Mouse (Mus musculus): ENCODE results near the gene Ciao2a.

The Ciao2a gene

DNA sequence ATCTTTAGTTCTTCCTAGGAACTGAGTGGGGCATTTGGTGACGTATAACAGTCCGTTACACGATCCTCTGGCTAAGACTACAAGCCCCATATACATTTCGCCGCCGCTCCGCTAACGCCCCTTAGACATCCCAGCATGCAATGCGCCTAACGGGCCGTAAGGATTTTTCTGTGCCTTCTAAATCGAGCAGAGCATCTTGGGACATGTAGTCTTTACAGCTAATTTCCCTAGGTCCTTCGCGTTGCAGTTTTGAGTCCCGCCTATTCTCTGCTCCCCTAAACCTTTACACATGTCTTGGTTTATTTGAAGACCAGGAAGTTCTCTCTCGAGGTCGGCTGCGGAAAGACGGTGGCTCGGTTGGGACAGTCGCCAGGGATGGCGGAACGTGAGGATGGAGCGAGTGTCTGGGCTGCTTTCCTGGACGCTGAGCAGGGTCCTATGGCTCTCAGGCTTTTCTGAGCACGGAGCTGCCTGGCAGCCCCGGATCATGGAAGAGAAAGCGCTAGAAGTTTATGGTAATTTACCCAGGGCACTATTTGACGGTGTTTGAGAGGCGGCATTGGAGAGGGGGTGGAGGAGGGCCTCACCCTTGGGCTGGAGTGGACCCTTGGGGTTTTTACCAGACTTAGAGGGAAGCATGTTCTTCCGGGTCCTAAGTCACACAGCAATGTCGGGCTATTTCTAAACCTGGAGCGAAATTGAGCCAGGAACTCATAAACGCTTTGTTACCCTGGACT, at the start of gene Ciao2a, which contains the start of gene Snx1:
TSS of gene Ciao2a (plus strand) at position 156 of the 737 bp plus-strand sequence.
TSS of gene Snx1 (minus strand) at position 132 of the 737 bp plus-strand sequence.
- peak; percentile 98 for DNase-seq (ENCODE audit: low read depth)

DNA sequence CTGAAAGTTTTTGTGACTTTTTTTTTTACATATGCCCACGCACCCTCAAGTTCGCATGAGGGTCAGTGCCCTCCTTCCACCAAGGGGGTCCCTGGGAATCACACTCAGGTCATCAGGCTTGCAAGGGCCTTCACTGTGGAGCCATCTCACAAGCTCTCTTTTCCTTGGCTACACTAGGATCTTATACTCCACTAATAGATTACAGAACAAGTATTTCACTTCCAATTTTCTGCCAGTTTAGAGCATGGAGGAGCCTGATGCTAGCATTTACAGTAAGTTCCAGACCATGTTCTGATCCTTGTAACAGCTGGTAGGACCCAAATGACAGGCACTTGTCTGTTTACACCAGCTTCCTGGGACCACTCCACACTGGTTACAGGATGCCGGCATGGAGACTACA, 48.3 kb upstream of the Ciao2a start:
- no peak for DNase-seq (ENCODE audit: low read depth)

DNA sequence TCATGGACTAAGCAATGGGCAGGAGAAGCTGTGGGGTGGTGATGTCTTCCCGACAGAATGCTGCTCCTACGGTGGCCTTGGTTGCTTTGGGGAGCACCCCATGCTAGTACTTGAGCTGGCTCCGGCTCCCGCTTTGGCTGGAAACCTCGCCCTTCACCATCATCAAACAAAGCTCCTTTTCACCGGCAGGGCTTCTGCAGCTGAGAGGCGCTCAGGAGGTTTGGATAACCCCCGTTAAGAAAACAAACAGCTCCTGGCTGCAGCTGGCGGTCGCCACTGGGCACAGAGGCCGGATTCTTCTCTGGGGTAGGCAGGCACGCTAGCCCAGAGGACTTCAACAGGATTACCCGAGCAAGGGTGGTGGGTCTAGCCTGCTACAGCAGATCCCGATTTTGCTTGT, 47.9 kb upstream of the Ciao2a start:
- no peak for DNase-seq (ENCODE audit: low read depth)

DNA sequence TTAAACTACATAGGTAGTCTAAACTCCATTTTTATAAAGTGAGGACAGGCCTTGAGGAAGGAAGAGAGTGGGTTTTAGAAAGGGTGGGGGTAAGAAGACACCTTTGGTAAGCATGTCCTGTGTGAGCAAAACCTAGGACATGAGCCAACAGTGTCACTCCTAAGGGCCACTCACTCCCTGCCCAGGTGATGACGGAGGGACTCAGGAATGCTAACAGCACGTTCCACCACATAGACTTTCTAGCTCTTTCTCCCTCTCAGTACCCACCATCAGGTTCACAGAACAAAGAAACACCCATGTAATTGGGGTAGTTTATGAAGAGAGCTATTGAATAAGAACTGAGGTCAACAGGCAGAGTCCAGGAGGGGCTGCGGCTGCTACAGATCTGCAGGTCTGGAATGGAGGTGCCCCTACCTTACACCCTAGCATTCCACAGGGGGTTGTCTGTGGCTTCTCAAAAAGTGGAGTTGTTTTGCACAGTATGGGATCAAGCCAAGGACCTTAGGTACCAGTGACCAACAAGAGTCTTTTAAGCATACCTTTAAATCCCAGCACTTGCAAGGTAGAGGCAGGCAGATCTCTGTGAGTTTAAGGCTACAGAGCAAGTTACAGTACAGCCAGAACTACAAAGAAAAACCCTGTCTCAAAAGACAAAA, 45.5 kb upstream of the Ciao2a start:
- no peak for DNase-seq (ENCODE audit: low read depth)

DNA sequence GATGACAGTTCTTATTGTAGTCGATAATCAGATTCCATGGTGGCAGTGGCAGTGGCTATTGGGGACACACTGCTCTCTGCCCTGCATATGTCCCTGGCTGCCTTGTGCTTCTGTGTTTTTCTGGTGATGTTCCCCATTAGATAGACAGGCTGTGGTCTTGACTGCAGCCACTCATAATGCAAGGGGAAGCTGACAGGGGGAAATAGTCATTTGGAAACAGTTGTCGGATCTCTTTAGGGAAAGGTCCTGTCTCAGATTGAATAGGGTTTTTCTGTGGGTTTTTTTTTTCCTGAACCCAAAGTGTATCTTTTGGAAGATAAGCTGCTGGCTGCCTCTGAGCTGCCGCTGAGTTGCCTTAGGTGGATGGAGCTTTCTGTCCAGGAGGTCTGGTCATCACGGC, 44.4 kb upstream of the Ciao2a start:
- no peak for DNase-seq (ENCODE audit: low read depth)

DNA sequence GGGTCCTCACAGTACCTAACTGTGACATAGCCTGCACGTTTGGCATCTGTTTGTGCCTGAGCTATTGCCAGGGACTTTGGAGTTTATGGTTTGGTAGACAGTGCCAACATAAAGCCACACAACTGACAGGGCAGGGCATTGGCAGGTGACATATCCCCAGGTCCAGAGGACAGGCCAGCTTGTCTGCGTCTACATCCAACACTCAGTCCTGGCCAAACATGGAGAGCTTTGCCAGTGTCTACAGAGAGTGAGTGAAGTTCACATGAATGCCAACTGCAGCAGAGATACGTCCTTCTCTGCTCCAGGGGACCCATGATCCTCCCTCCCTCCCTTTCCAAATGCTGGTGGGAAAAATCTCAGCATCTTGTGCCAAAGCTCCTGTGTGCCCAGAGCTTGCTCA, 42.2 kb upstream of the Ciao2a start:
- DNase-seq (ENCODE audit: low read depth), result no peak

DNA sequence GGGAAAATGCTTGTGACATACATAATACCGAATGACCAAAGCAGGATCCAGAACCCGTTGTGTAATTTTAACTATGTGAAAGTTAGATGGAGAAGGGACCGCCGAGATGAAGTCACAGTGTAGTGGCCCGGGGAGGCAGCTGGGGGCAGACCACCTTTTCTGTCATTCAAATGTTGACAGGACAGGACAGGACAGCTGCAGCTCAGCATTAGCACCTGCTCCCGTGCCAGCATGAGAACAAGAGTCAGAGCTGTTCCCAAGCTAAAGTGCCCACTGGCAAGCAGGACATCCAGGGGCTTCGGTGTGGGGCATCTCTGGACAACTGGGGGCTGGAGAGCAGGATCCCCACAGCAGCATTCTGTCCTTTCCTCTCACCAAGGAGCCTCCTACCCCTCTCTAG, 39.3 kb upstream of the Ciao2a start:
- DNase-seq (ENCODE audit: low read depth), result no peak

DNA sequence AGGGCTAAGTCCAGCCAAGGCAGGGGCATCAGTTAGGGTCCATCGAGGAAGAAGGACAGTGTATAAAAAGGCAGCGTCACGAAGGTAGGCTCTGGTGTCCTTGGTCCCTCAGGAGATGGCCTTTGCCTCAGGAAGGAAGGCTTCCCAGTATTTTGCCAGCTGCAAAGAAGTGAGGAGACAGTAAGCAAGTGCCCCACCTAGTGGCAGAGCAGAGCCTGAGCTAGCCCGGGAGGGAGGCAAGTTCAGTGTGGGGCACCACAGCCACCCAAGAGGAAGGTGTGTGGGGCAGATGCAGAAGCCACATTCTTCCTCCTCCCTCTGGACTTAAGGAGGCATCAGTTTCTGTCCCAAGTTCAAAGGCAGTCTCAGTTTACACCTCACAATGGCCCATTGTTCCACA, 38.0 kb upstream of the Ciao2a start:
- peak; percentile 46 for DNase-seq (ENCODE audit: low read depth)

DNA sequence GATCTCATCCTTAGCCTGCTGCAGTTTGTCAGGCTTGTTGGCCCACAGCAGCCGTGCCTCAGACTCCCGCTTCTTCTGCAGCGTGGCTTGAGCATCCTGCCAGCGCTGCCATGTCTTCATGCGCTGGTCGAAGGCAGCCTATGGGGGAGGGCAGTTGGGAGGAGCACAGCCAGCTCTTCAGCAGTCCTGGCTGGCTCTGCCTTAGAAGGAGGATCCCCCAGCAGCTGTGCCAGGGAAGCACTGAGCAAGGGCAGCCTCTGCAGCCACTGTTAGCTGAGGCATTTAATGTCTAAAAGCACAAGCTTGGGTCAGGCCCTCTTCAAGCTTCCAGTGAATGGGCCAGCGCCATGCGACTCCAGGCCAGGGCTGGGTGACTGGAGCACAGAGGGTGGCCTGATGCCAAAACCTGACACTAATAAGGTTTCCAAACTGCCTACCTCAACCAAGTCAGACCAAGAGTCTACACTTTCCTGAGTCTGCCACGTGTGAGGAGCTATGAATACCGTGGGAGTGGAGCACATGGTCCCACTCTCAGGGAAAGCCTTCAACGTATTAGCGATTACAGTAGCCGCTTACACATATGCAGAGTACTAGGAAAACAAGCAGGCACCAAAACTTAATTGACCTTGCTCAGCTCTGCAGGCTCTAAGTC, 35.7 kb upstream of the Ciao2a start:
- no peak for DNase-seq (ENCODE audit: low read depth)

DNA sequence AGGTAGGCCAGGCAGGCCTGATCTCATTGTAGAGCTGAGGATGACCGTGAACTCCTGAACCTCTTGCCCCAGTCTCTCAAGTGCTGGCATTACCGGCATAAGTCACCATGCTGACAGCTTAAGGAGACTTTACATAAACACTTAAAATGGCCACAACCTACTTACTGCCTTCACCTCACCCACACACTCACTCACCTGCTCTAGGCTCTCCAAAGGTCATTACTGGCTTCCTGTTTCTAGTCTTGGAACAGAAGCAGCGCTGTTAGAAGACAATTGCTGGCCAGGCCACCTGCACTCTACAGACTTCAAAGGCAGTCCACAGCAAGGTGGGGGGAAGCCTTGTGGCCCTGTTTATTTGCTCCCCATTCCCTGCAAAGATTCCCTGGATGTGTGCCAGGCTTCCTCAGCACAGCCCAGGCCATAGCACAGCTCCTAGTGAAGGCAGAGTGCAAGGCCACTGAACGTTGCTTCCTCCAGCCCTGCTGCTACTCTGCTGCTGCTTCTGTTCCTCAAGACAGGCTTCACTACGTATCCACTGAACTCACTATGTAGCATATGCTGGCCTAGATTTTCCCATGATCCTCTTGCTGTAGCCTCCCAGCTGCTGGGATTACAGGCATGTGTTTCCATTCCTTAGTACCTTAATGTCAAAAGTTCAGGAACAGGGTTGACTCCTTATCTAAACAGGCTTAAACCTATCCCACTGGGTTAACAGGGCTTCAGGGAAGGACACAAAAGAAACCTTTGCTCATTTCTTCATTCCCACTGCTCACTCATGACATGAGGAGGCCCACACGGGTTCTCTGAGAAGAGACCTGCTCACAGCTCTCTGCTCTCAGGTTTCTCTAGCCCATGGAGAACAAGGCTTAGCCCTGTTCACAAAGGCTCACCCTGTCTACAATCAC, 34.8 kb upstream of the Ciao2a start:
- no peak for DNase-seq (ENCODE audit: low read depth)

DNA sequence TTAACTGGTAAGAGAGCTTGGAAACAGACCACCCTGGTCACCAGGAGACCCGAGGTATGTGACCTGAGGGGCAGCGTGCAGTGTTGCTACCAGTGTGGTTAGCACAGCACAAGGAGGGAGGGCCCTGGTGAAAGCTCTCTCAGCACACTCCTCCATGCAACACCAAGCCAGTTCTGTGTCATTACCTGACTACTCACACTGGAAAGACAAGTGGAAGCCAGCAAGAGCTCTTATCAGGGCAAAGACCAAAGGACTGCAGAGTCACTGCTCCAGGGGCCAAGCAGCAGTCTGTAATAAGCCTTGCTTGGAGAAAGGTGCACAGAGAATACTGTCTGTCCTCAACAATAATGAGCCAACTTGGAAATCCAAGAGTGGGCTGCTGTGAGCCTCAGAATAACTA, 33.7 kb upstream of the Ciao2a start:
- no peak for DNase-seq (ENCODE audit: low read depth)

DNA sequence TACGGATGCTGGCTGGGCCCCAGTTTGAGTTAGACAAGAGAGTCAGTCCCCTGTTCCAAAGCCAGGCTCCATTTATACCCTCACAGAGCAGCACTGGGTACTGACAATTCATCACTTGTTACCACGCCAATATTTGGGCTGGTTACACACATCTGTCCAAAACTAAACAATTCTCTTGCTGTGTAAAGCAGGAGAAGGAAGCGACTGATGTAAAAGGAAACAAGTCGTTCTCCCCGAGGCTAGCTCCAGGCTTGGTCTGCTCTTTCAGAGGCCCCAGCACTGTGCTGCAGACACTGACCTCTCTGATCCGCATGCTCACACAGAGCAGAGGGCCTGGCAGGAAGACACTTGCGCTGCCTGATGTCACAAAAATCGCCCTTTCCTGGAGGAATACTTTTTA, 24.8 kb upstream of the Ciao2a start:
- DNase-seq (ENCODE audit: low read depth), result no peak

DNA sequence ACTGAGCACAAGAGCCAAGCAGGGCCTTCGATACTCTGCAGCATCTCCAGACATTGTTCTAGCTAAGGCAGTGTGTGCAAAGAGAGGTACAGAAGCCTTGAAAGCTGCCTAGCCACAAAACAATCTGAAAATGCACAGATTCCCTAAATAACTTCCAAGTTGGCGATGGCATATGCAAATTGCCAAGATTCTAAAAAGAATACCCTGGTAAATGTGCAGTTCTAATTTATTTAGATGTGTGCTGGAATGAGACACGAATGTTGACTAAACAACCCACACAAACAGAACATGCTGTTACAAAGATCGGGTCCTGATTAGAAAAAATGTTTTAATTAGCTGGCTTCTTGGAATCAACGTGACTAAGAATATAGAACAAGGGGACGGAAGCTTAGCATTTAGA, 23.7 kb upstream of the Ciao2a start:
- no peak for DNase-seq (ENCODE audit: low read depth)

DNA sequence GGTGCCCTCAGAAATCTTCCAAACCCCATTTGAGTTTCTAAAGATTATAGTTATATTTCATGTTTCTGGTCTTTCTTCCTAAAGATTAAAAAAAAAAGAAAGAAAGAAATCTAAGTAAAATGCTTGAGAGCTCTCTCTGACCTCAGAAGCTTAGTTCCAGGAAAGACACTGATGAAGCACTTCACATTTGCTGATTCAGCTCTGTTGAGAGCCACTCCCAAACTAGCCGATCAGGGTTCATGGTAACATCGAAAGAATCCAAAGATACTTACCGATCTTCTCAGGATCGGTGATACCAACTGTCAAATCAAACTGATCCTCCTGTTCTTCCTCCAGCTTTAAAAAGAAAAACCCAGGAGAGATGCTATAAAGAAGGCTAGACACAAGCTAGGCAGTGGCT, 21.8 kb upstream of the Ciao2a start:
- no peak for DNase-seq (ENCODE audit: low read depth)

DNA sequence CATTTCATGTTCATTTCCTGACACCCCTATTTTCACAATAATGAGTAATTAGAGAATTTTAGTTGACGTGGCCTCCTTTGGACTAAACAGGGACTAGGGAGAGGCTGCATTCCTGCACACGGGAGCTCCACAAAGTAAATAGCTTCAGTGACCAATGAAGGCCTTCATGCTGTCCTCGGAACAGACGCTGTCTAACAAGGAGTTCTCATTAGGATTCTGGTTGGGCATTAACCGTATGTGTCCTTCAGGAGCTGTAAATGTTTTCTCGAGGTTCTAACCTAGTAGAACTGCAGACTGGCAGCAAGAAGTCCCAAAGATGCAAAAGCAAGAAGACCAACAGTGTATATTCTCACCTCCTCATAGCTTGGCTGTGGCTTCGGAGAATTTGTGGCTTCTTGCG, 21.2 kb upstream of the Ciao2a start:
- no peak for DNase-seq (ENCODE audit: low read depth)

DNA sequence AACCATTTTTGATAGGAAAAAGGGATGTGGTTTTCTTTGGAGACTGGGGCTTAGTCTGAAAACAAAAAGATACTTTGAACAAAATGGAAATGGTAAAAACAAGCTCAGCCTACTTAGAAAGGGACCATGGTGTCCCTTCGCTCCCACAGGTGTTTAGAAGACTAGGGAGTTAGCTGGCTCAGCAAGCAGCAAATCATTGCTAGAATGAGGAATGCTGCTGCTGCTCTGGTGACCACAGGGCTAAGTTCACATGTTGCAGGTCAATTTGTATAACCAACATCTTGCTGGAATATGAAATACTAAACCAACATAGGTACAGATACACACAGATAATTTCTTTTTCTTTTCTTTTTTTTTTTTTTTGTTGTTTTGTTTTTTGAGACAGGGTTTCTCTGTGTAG, 16.8 kb upstream of the Ciao2a start:
- no peak for DNase-seq (ENCODE audit: low read depth)

DNA sequence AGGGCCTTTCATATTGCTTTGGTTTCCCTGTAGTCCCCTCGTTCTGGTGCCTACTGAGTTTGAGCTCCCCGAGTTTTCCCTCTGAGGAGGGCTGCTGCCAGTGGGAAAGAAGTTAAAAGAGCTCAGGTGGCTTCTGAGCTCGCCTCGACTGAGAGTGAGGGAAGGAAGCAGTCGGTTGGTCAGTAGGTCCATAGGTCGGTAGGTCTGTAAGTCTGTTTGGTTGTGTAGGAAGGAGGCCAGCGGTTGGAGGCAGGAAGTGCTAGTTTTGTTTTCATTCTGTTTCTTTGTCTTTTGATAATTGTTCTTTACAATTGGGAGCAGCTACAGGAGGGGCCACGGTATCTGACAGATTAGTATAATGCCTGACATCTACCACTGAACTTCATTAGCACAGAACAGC, 16.3 kb upstream of the Ciao2a start:
- no peak for DNase-seq (ENCODE audit: low read depth)

DNA sequence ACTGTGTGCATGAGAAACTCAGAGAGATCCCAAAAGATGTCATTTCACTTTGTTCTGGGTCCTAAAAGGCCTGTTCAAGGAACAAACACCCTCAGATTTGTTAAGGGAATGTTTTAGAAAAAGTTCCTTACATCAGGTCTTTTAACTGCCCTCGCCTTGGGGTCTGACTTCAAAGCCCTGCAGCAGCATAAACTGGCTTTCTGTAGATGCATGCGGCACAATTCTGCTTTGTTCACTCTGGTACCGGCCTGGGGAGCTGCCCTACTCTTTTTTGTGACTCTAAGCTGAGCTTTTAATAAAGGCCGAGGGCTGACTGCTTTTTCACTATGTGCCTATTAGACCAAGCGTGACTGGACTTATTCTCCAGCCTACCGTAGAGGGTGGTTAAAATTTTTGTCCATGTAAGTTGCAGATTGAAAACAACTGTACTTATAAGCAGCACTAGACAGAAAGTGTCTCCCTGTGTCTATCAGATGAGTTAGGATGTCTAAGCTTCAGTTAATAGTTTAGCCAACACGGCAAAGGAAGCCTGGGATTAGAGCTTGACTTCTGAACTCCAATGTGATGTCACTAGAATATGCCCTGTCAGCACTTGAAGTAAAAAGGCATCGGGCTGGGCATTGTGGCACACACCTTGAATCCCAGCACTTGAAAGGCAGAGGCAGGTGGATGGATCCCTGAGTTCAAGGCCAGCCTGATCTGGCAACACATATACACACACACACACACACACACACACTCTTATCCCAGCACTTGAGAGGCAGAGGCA, 15.6 kb upstream of the Ciao2a start:
- DNase-seq (ENCODE audit: low read depth), result no peak

DNA sequence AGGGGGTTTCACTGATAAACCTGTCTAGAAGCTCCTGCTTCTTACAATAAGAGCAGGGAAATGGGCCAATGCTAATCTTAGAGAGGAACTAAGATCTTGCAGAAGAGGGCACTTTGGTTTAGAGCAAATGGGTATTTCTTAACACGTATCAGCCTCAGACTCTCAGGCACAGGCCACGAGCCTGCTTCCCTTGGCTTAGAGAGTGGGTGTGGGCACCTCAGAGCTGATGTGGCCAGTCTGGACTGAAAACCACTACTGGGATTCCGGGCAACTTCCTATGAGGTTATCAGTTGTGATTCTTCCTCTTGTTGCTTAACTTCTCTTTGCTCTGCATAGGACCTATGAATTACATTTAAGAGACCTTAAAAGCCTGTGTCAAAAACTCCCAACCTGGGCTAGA, 12.1 kb upstream of the Ciao2a start:
- DNase-seq (ENCODE audit: low read depth), result no peak

DNA sequence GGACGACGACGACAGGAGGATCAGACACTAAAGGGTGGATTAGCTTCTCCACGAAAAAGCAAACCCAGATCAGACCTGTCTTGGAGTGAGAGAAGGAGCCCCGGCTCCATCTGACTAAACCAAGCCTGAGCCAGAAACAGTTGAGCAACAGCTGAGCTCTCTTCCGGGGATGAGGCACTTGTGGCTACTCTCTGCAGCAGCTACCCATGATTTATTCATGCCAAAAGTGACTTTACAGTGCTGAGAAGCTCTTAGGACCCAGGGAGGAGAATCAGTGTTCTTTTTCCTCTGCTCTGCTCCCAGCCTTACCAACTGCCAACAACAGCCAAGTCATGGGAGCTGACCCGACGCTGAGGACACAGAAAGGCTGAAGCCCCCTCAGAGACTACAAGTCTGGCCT, 9.5 kb upstream of the Ciao2a start:
- DNase-seq (ENCODE audit: low read depth), result no peak

DNA sequence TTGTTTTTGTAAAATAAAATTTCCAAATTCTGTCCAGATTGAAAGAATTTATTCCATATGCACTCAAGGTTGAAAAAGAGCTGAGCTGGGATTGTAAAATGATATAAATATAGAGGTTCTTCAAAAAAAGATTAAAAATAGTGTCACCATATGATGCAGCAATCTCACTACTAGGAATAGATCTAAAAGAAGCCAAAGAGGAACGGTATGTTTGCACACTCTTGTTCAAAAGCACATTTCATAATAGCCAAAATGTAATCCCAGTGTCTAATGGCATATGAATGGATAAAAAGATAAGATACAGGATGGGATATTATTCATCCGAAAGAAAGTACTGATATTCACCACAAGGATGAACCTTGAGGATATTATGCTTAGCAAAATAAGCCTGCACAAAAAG, 6.9 kb upstream of the Ciao2a start:
- DNase-seq (ENCODE audit: low read depth), result no peak

DNA sequence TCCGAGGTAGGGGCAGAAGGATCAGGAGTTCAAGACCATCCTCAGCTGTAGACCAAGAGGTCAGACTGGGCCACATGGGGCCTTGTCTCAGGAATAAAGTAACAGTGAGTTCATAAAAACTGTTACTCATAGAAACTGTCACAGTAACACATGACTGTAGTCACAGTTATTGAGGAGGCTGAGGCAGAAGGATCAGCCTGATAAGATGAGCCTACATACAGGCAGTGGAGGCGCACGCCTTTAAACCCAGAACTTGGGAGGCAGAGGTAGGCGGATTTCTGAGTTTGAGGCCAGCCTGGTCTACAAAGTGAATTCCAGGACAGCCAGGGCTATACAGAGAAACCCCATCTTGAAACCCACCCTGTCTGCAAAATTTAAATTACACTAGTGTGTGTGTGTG, 6.3 kb upstream of the Ciao2a start:
- DNase-seq (ENCODE audit: low read depth), result no peak

All from induced T-regulatory cell, adult 2 months (primary cell).